Mouse (Mus musculus) urinary bladder, postnatal 36 days (tissue): ENCODE results near the gene Kcna2.

Source experiments
- DNase-seq, 2 experiments: peaks; one replicate each; pipeline ENCODE4 v3.0.0; 2022; ENCODE audit warnings: low spot score in 2 of 2, mixed read lengths in 1 of 2

The Kcna2 gene

DNA sequence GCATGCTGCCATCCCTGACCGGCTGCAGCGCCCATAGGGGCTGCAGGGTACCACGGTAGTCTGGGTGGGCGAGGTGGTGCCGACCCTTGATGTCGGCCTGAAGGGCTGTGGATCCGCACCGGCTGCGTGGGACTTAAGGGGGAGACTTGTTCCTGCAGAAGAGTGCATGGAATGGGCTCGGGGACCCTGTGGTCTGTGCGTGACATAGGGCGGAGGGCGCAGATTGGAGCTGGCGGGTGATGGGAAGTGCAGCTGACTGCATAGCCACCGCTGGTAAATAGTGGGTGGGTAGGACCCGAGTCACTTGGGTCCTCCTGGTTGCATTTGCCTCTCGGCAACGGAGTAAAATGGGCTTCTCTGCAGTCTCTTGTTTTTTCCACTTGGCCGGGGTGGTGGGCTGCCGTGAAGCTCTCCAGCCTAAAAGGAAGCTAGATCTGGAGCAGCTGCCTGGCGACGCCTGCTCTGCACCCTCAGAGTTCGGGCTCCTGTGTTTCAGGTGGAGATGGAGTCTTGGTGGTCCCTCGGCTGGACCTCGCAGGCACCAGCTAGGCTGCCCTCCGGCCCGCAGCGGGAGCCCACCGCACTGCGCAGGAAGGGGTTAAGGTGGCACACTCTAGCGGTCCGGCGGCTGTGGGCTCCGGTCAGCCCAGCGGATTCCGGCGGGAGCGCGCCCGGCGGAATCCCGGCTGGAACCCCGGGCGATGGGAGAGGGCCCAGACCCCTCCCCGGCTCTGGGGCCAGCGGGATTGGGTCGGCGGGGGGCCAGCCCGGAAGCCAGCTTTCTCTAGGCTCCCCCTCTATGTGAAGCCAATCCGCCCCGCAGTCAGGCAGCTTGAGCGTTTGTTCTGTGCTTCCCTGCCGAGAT lies 1.1 kb downstream of the Kcna2 start:
- DNase-seq: no peak

DNA sequence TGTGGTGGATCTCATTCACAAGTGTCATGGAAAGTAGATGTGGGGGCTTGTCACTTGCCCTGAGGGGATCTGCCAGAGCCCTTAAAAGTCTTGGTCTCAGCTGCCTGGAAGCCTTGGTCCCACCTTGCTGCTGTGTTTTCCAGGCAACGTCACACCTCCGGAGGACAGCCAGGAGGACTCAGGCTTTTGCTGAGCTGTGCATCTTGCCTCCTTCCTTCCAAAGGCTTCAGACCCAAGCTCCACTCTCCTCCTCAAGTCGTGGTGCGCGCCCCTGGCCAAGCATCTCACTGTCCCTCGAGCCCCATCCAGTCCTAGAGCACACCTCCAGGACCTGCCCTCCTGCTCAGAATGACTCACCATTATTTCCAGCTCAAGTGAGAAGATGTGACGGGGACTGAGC lies 2.1 kb downstream of the Kcna2 start:
- no peak for DNase-seq

DNA sequence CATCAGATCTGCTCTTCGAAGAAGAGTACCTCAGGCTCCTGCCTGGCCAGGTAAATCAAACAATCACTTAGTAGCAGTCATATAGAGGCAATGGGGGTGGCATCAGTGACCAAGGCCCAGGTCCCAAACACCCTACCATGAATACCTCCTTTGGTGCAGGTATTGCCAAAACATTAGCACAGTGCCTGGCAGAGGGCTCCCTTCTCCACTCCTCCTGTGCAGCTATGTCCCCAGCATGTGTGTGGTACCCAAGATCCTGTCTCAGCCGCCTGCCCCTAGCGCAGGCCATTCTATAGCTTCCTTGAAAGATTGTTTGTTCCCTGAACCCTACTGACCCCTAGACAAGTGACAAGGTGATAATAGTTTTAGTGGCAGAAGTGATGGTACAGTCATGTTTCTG lies 2.5 kb downstream of the Kcna2 start:
- DNase-seq: no peak

DNA sequence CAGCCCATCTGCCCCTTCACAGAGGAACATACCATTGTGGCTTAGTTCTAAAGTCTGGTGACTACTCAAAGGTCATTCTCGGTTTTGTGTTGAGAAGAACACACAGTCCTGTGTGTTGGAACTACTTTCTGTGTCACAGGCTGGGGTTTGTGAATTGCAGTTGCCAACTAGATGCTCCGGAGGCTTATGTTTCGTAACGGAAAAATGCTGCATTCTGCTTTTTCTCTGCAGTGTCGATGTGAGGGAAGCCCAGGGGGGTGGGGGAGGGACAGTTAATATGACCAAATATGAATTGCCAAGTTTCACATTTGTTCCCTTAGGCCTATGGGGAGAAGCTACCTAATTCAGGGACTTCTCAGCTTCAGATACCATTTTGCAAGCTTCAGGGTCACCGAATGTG lies 5.0 kb downstream of the Kcna2 start:
- DNase-seq: no peak

DNA sequence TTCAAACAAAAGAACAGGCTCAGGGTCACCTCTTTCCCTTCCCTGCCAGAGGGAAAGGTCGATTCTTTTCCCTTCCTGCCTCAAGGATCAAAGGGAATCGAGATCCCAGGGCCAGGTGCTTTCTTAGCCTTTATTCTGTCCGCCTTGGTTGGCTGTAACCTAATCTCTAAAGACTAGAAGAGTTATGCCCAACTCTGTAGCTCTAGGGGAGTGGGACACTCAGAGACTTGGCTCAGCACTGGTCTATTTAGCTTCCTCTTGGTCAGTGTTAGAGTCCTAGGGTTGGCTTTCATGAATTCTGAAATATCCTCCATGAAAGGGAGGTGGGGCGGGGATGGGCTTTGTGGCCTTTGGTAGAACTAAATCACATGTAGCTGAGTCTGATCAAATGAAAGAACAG lies 11.6 kb downstream of the Kcna2 start:
- DNase-seq: no peak

DNA sequence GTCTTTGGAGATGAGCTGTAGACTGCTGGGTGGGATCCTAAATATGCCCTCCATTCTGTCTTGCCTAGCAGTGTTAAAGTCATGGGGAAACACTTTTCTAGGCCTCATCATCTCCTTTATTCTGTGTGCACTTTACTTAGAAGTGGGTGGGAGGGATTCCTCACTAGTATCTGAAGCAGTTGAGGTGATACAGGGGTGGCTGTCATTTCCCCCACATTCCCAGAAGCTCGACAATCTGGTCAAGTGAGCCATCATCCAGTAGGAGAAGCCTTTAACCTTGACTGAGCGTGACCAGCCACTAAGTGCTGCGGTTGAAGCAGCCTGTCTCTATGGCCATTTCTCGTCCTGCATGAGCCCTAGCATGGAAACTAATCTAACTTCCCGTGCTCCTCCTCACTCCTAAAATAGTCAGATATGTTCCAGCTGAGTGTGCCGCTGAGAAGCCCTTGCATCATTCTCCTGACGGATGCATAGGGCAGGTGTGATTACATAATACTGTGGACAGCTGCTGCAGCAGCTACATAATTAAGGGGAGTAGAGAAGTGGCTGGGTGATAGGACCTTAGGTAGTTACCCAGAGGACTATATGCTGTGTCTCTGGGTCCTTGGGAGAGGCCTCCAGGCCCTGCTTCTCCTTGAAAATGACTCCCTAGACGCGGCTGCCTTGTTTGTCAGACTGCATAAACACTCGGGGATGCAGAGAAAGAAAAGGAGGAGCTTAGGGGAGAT lies 12.2 kb downstream of the Kcna2 start:
- DNase-seq: no peak

DNA sequence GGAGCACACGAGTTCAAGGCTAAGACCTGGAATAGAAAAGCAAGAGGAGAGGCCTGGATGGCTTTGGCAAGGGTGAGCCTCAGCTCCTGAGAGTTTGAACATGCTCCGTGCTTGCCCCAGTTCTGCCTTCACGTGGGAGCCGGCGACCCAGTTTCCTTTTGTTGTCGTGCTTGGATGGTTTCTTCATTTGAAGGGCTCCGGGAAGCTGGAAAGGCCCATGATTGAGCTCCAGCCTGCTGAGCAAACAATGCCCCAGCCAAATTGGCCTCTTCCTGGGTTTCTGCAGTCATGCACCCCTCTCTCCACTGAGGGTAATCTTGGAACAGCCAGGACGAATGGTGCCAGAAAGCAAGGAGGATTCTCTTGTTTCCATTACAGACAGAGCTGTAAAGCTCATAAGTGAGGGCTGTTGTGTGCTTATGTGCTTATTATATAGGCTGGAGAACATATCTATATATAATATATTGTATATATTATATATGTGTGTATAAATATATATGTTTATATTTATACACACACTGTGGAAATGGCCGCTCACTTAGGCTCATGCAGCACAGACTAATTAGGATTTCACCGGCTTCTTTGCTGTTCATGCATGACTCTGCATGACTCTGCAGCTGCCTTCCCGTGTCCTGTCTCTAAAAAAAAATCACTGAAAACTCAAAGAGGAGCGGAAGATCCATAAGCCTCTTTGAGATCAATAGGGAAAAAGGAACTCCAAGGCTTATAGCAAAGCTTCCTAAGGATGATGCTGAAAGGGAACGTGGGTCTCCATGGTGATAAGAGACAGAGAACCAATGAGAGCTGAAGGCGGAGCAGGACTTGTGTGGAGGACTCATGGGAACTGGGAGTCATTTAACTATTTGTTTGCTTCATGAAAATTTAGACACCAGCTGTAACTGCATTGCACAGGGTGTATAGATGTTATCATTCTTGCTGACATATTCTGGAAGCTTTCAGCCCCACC lies 13.1 kb downstream of the Kcna2 start:
- DNase-seq: peak in 1 of 2 experiments; percentile 6

DNA sequence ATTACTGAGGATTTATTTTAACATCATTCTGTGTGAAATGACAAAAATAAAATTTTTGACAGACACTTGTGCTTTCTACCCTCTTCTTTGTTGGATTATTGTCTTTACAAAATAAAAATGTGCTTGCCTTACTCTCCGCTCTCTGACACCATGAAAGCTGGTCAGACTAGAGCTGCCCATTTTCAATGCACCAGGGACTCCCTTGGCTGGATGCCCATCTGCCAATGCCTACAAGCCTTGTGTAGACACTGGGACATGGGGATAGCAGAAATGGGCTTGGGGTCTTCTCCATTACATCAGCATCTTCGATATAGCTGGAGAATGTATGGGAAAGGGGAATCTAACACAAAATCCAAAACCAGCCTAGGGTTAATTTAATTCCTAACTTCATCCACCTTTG lies 14.0 kb downstream of the Kcna2 start:
- DNase-seq: no peak

DNA sequence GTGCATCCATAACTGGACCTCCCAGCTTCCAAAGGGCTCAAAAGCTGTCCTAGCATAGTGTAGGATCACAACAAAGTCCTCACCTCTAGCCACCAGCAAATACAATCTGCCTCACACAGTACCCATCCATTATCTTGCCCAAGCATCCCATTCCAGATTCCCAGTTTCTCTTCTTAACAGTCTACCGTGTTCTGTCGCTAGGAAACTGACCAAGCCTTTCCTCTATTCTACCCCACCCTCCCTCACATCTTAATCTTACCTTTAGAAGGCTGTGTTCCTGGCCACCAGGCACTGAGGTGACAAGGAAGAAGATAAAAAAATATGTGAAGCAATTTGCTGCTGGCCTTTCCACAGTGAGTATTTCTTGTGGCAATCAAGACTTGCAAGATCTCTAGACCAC lies 14.8 kb downstream of the Kcna2 start:
- no peak for DNase-seq

DNA sequence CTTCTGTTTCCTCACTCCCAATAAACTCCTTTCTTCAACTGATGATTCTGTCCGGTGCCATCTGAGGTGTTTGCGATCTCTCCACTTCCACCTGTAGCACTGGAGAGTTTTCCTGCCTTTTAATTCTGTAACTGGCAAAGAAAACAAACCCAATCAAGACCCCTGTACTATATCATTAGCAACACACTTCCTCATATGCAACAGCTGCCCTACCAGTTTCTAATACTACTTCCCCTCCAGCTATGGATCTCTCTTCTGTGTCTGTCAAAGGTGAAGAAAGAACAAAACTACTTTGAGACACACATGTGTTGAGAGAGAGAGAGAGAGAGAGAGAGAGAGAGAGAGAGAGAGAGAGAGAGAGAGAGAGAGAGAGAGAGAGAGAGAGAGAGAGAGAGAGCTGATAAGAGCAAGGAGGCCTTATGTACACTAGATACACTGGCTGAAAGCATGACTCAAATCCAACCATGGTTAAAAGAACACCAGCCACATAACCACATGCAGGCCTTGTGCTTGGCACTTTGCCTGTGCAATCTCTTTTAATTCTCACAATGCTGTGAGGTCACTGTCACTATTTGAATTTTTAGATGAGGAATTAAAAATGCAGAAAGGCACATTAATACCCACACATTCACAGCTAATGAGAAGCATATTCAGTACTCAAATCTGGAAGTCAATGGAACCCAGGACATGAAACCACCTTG lies 19.1 kb downstream of the Kcna2 start:
- DNase-seq: no peak

DNA sequence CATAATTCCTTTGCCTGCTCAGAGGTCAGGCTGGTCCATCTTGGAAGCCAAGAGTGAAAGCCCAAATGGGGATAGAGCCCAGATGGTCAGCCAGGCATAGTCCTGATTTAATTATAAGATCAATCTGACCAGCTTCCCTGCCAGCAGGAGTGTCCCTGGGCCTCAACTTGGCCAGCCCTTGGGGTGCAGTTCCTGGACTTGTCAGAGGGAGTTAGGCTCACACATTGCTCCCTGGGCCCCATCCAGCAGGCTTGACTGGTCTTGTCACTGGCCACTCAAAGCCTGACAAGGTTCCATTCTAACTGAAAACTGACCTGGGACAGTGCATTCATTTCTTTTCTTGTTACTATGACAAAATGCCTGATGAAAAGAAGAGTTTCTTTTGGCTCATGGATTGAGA lies 21.4 kb downstream of the Kcna2 start:
- no peak for DNase-seq

DNA sequence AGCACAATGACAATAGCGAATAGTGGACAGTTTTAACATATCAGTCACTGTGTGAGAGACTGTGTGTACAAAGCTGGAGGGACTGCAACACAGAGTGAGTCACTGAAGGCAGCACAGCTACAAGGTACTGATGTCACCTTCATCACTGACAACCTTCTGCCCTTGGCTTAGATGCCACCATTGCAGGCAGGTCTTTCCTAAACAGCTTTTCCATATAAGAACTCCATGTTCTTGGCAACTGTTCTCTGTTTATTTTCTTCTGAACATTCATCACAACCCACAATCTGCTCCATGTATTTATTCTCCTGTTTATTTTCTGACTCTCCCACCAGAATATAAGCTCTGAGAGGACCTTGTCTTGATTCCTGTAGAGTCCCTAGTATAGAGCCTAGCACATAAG lies 26.7 kb downstream of the Kcna2 start:
- no peak for DNase-seq

DNA sequence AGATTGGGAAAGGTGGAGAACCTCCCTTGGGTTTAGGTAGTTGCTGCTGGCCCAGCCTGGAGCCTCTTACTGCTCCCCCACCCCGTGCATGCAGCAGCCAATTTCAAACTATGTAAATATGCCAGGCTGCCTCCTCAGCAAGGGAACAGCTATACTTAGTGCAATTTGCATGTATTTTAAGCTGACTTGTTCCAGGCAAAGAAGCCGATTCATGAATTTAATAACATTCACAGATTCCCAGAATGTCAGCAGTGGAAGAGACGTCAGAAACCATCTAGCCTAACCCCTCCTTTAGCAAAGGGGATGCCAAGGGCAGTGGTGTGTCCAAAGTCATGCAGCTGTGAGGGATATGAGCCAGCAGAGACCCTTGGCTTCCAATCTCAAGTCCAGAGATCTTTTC lies 27.5 kb downstream of the Kcna2 start:
- no peak for DNase-seq

DNA sequence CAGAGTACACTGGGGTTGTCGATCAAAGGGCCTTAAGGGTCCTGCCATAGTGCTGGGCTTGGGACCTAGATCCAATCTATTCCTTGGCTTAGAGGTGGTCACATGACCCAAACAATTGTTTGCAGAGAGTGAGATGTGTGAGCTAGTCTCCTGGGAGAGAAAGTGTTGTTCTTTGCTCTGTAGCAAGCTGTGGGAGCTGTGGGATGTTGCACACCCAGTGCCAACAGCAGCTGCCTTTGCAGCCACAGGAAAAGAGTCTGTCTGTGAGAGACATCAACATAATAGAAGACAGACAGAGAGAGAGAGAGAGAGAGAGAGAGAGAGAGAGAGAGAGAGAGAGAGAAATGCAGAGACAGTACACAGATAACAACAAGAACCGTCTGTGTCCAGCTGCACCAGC lies 28.3 kb downstream of the Kcna2 start:
- DNase-seq: no peak

DNA sequence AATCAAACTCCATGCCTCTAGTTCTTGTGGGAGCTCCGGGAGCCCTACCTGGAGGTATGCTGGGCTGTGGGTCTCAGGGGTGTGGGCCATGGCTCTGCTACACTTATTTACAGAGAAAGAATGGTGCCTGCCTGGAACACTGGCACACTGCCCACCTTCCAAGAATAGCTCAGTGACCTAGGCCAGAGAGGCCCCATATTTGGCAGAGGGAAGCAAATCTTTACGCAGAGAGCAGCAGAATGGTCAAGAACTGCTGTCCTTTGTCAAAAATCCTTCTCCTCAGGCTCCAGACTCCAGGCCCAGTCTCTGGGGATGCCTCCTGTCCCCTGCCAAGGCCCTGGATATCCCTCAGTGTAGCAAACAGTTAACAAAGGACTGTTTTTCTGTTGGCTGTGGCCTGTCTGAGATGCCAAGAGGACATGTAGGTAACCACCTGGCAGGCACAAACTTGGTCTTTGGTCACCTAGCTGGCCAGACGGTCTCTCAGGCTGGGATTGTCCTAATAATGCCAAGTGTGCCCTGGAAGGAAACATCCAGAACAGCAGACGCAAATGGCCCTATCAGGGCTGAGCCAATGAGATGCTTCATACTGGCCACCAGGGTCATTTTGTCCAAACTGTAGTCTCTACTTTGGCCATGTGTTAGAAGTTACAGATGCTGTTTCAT lies 29.8 kb downstream of the Kcna2 start:
- DNase-seq: peak in 1 of 2 experiments; percentile 35

DNA sequence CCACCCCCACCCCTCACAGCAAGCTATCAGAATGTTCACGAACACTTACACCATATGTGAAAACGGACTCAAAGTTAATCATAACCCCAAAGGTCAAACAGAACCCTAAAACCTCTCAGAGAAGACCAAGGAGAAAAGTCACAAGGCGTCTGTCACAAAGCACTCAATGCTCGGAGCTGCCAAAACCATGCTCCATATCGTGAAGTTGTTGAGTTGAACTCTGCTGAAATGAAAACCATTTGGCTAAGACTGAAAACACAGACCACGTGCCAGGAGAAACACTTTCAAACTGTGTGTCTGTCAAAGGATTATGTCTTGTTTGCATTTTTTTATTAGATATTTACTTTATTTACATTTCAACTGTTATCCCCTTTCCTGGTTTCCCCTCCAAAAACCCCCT lies 30.9 kb downstream of the Kcna2 start:
- no peak for DNase-seq

DNA sequence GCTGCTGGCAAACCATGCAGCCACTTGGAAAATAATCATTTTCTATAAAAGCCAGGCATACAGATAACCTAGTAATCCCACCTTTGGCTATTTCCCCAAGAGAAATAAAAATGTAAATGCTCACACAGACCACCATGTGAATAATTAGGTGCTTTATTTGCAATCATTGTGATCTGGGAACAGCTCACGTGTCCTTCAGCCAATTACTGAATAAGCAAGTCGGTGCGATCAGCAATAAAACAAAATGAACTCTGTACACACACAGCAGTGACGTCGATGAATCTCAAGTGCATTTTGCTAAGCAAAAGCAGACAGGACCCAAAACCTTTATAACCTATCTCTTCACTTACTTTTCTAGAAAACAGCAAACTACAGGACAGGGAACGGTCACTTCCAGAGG lies 31.7 kb downstream of the Kcna2 start:
- no peak for DNase-seq

DNA sequence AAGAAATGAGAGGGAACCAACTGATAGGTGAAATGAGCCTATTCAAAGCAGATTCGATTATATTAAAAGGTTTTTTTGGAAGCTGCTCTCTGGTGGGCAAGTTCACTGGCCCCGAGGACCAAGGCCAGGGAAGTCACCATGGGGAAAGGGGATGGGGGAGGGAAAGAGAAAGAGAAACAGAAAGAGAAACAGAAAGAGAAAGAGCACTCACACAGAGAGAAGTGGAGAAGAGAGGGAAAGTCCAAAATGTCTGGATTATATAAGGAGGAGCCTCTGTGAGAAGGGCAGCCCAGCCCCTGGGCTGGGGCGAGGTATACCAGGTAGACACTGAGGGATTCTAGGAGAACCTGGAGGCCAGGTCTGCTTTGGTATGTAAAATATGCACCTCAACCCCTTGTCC lies 33.5 kb downstream of the Kcna2 start:
- no peak for DNase-seq

DNA sequence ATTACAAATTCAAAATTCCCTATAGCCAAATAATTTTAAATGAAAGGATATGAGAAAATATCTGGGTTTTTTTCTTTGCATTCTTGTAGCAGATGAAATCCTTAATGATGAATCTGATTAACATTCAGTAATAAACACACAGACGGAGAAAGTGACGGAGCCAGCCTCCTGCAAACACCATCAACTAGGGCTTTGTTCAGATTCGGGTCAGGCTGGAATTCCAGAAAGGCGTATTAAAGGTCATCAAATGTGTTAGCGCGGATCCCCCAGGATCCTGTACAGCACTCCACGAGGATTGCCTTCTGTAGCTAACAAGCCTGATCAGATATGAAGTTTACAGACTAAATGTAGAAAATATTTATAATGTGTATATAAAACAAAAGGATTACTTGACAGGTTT lies 46.2 kb downstream of the Kcna2 start:
- no peak for DNase-seq

DNA sequence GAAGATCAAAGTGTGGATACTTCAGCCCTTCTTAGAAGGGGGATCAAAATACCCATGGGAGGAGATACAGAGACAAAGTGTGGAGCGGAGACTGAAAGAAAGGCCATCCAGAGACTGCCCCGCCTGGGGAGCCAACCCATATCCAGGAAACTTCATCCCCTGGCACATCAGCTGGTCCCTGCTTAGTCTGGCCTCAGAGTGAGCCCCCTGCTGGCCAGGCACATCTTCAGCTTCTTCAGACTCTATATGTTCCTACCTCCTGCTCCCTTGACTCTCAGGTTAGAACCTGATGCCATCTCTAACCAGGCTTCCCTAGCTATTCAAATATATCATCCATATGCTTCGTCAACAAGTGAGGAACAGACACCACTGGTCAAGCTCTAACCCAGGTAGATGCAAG lies 48.1 kb downstream of the Kcna2 start:
- peak; percentile 3 to 32 for DNase-seq

DNA sequence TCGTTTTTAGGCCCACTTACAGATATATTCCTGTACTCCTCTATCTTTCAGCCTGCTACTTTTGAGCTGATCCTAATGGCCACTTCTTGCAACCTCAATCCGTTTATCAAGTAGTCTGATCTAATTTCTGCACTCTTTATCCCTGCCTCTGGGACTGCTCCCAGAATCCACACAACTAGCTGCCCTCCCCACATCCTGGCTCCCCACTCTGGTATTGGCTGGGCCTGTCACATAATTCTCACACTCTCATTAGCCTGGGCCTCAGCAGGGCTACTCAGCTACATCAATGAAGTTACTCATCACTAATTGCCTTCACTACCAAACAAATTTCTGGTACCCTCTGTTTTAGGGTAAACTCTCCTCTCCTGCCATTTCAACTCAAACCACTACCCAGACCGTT lies 49.5 kb downstream of the Kcna2 start:
- DNase-seq: no peak
